Mouse (Mus musculus) gastrocnemius, postnatal 14 days (tissue): ENCODE measurements around the gene Nbas. TPM values are rescaled to one million over a fixed set of nuclear protein-coding genes. Genes with fewer than 3 reads are reported as not detected.

Source experiments
- DNase-seq: peaks from one replicate; pipeline ENCODE4 v3.0.0; 2021; ENCODE audit warnings: mixed read lengths
- intact Hi-C: fragments of 180-260 bp; cut with DNase I; formaldehyde crosslinking; loops from one replicate; pipeline ENCODE4 v1.15.1; 2025; ENCODE audit warnings: low total_unique reads
- total RNA-seq, 2 experiments: library from RNA; stranded (reverse); gene quantifications; 2 replicates each; pipeline ENCODE4 v1.2.3; 2021

The Nbas gene
- total RNA-seq, 2 experiments from 2014 or later, result 13.5 to 15.2 TPM

DNA sequence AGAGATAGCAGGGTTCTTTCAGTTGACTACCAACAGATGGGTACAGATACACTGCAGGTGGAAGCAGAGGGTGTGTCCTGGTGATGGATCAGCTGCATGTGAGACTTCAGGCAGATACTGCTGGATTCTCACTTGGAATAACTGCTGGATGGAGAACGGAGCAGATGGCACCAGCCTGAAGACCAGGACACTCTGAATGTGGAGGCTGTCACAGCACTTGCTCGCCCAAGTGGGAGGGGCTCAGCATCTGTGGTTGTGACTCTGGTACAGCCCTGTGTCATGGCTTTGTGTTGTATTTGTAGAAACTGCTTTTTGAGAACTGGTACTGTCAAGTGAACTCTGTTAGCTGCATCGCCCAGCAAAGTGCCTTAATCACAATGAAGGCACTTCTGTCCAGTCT is 231.3 kb downstream of the Nbas start:
- no peak for DNase-seq
- intact Hi-C loops, result no loop called here

GRCm38 (mm10) chr12:13504771-13505444 is 236.0 kb downstream of the Nbas start:
- intact Hi-C loops, result no loop called here
- no peak for DNase-seq

- intact Hi-C loops, result no loop called here
- DNase-seq, result no peak
Observed at GRCm38 (mm10) chr12:13518082-13518481, 249.1 kb downstream of the Nbas start.

DNA sequence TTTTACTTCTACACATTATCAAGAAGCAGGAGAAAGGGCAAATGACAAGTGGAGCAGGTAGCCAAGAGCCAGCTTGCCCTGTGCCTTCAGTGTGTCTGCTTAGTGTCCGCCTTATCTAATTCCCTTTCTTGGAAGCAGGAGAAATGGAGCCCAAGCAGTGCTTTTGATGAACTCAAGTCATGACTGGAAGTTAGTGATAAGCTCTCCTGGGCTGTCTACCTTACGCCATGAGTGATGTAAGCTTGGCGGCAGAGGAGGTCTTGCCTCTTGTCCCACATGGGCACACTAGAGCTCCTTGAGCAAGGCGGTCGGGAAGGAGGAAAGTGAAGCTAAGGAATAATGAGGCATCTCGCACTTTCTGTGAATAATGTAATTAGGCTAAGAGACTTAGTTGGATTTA is 250.5 kb downstream of the Nbas start:
- intact Hi-C loops, result no loop called here

DNA sequence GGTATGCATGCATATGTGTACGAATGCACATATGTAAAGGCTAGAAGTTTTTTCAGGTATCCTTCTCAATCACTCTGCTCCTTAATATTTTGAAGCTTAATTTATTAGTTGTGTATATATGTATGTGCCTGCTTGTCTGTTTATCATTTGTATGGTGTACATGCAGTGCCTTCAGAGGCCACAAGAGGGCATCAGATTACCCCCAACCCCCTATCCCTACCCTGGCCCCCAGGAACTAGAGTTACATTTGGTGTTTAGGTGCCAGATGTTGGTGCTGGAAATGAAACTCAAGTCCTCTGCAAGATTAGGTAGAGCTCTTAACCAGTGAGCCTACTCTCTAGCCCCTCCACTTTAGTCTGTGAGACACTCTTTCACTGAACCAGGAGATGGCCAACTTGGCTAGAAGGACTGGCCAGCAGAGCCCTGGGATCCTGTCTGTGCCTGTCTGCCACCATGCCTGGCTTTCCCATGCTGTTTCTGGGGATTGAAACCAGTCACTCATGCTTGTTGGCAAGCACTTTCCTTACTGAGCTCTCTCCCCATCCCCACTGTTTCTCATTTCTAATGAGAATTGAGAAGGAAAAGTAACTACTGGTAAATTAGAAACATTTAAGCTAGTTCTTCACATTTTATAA is 263.9 kb downstream of the Nbas start:
- no peak for DNase-seq
- intact Hi-C loops, result no loop called here

More for the DNA sequence above, 250.5 kb downstream of the Nbas start:
- no peak for DNase-seq

DNA sequence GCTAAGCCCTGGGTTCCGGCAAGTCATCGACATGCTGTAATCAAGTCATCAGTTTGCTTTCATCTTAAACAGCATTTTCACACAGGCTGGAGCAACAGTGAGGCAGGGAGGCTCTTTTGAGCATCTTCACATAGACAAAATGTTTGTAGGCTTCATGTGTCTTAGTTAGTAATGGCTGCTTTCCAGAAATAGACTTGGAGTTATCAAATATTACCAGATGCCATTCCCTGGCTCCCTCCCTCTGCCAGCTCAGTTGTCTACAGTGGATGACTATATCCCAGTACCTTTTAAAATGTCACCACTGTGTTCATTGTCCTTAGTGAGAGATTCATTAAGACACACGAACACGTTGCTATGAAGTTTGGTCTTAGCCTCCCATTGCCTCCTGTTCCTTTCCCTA is 270.2 kb downstream of the Nbas start:
- no peak for DNase-seq
- intact Hi-C loops, result no loop called here

- intact Hi-C loops, result no loop called here
- no peak for DNase-seq
Observed at GRCm38 (mm10) chr12:13543806-13544205, 274.9 kb downstream of the Nbas start.

DNA sequence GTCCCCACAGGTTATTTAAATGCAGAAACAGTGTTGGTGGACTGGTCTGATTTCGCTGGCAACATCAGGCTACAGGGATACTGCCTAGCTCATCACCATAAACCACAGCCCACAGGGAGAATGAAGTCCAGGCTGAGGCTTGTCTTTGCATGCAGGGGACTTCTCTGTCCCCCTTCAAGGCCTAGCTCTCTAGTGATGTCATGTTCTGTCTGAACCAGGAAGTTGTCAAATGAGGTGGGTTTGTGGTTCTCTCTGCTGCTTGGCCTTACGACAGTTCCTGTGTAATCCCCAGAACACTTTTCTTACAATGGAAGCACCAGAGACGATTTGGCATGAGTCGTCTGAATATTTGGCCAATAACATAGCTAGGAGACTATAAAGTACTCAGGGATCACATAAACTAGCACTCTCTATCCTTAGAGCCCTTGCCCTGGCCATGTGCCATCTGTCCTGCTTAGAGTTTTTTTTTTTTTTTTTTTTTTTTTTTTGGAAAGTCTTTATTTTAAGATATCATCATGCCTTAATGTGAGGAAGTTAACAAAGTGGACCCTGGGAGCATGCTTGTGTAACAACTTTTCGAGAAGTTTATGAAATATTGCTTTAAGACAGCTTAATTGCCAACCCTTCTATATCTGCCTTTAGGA is 294.8 kb downstream of the Nbas start:
- intact Hi-C loops, result no loop called here
- DNase-seq, result no peak

- DNase-seq, result no peak
- intact Hi-C loops, result no loop called here
Observed at GRCm38 (mm10) chr12:13564330-13564729, 295.4 kb downstream of the Nbas start.

DNA sequence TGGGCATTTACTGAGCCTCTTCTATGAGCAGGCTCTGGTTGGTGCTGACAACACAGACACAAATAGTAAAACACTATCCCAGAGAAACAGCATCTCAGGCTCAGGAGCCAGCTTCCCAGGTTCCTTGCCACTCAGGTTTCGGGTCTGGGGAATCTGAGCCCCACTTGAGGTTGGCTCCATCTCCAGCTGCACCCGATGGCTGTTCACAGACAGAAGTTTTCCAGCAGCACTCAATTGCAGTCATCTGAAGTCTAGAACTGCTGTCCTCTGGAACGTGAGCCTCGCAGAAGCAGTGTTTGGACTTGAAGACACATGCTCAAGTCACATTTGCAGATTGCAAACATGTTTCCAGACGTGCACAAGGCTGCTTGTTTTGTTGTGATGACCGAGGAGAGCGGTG is 297.5 kb downstream of the Nbas start:
- no peak for DNase-seq
- intact Hi-C loops, result no loop called here

GRCm38 (mm10) chr12:13575158-13575557 is 306.2 kb downstream of the Nbas start:
- no peak for DNase-seq
- intact Hi-C loops, result no loop called here

DNA sequence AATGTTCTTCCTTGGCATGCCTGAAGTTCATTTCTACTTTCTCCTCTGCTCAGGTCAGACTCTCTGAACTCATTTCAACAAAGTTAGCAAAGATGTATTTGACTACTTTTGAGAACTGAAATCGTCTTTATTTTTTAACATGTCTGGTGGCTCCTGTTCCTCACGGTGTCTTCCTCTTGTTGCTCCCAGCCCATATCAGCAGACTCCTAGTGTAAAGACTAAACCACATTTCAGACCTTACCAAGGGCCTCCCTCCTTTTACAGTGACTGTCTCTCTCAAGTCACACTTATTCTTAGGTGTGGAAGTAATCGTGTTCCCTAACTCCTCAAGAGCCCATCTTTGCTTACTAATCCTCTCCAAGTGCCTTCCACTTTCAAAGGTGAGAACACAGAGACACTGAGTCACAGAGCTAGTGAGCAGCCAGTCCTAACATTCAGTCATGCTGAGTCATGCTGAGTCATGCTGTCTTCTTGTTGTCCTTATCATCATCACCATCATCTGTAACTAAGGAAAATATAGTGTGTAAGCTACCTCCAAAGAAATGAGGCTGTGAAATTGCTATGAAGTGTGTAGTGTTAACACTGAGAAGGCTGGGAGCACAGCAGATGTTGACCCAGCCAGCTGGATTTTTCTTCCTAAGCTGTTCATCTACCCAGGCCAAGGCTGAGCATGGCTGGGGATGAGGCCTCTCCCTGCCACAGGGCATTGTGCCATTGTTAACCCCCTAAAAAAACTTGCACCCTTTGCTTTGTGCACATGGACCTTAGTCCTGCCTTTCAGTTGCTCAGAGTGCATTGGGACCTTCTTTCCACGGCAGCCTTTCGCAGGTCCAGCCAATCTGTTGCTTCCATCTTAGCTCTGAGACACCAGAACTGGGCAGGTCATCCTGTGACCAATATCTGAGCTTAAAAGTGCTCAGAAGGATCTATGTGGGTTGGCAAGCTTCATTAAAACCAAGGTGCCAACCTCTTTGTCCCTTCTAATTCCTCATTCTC is 307.0 kb downstream of the Nbas start:
- intact Hi-C loops, result no loop called here
- no peak for DNase-seq

DNA sequence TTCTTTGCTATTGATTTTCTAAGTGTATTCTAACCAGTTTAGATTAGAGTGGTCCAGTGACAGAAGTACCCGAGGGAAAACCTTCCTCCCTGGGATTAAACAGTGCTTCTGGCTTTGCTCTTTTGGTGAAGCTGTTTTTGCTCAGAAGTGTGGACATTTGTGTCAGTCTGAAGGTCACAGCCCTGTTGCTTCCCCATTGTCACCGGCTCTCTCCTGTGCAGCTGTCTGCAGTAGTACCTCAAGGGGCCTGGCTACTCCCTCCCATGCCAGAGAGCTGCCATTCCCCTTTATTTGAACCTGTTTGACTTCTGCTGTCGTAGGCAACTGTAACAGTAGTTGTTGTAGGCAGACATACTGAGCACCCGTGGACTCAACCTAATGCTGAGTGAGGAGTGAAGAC is 307.8 kb downstream of the Nbas start:
- intact Hi-C loops, result no loop called here
- no peak for DNase-seq

GRCm38 (mm10) chr12:13580796-13581195 is 311.9 kb downstream of the Nbas start:
- DNase-seq, result no peak
- intact Hi-C loops, result no loop called here

DNA sequence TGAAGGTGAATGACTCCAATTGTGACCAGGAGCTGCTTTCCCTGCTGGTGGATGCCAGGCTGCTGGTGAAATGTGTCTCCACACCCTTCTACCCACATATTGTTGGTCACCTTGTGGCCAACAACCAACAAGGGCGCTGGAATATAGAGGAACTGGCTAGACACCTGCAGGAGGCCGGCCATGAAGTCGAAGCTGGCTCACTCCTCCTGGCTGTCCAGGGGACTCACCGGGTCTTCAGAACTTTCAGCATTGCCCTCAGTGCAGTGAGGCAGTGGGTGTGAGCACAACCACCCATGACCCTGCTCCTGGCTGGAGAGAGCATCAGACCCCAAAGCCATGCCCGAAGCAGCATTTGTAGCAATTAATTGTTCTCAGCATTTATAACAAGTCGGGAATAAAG is 314.5 kb downstream of the Nbas start:
- intact Hi-C loops, result no loop called here

DNA sequence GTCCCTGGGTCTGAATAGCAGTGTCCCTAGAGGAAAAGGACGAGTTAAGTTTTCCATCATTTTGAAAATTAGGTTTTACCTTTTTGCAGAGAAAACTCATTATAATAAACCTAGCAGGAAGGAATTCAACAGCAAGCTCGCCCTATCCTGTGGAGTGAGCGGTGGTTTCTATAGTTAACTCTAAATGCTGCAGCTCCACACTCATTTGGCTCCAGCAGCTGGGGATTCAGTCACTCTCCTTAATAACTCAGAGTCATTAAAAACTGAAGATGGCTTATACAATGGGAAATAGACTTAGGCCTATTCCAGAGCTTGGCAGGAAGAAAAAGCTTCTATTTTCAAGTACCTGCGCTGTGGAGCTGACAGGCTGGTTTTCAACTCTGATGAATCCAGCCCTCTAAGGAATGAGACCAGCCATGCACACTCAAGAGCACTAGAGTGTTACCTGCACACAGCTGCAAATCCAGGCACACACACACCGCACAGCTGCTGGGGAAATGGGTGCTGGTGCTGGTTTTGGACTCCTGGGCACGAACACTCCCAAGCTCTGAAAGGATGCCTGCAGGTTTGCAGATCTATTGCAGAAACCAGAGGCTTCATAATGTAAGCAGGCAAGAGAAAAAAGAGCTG is 316.7 kb downstream of the Nbas start:
- DNase-seq, result no peak
- intact Hi-C loops, result no loop called here

More for the DNA sequence above, 314.5 kb downstream of the Nbas start:
- DNase-seq, result no peak

DNA sequence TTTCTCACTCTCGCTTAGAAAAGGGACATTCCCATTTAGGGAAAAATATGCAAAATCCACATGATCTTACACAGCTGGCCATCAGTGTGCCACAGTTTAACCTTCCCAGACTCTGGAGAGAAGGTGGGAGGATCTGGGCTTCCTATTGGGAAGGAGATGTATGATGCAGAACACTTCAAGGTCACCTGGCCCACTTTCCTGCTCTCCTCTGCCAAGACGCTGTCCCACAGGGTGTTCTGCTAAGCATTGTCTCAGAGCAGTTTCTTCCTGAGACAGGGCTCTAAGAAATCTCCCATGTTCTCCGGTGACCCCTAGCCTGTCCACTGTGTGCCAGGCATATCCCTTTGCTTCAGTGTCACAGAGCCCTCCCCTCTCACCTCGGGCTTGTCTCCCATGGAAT is 318.7 kb downstream of the Nbas start:
- intact Hi-C loops, result no loop called here
- no peak for DNase-seq

DNA sequence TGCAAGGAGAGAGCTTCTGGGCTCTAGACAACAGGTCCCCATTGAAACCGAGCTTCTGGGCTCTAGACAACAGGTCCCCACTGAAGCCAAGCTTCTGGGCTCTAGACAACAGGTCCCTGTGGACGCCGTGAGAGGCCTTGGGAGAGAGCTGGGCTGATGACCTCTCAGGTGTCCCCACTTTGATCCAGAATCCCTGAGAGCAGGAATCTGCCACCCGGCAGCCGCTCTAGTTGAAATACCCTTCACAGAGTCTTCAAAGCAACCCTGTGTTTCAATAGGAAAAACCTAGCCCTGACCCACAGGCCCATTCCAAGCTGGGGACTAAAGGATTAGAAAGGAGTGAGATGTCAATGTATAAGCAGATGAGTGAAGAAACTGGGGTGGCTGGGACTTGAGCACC is 320.1 kb downstream of the Nbas start:
- no peak for DNase-seq
- intact Hi-C loops, result no loop called here

GRCm38 (mm10) chr12:13594746-13595469 is 326.0 kb downstream of the Nbas start:
- DNase-seq, result no peak
- intact Hi-C loops, result no loop called here
